Mouse (Mus musculus) stomach, embryonic 14.5 days (tissue): Measurements from ENCODE around the gene Ifit2. TPM values are rescaled to one million over a fixed set of nuclear protein-coding genes. Genes with fewer than 3 reads are reported as not detected.
A peak's percentile ranks its signal among the peaks of the same experiment; 100 is the strongest.

Experiments
- ATAC-seq: fragments of 200-750 bp; cut with Nextera tagmentation; 2 replicates; pipeline ENCODE4 v1.8.0; 2017; ENCODE audit warnings: low read depth, moderate TSS enrichment; ENCODE audit not compliant: insufficient number of reproducible peaks, insufficient read depth, low FRiP score
- H3K27ac ChIP-seq: fragments of 300-500 bp; sonication (generic); 2 replicates; pipeline ENCODE4 v1.5.1; 2014; ENCODE audit warnings: mild to moderate bottlenecking, low read length, moderate library complexity, mixed read lengths
- H3K27me3 ChIP-seq: fragments of 300-500 bp; sonication (generic); 2 replicates; pipeline ENCODE4 v1.6.1; 2014; ENCODE audit warnings: low read length, control low read depth, mixed read lengths; ENCODE audit not compliant: control insufficient read depth, insufficient read depth
- H3K36me3 ChIP-seq: fragments of 300-500 bp; sonication (generic); 2 replicates; pipeline ENCODE4 v1.6.1; 2014; ENCODE audit warnings: mild to moderate bottlenecking, control low read depth, low read length, moderate library complexity, mixed read lengths; ENCODE audit not compliant: control insufficient read depth, insufficient read depth
- H3K4me1 ChIP-seq: fragments of 300-500 bp; sonication (generic); 2 replicates; pipeline ENCODE4 v1.6.1; 2014; ENCODE audit warnings: low read length, control low read depth, mixed read lengths; ENCODE audit not compliant: control insufficient read depth, insufficient read depth
- H3K4me2 ChIP-seq: fragments of 300-500 bp; sonication (generic); replicated peaks from 2 replicates; pipeline ENCODE4 v1.6.1; 2014; ENCODE audit warnings: low read depth, low read length, control low read depth
- H3K4me3 ChIP-seq: fragments of 300-500 bp; sonication (generic); 2 replicates; pipeline ENCODE4 v1.5.1; 2014; ENCODE audit warnings: low read depth, low read length, control low read depth
- H3K9ac ChIP-seq: fragments of 300-500 bp; sonication (generic); replicated peaks from 2 replicates; pipeline ENCODE4 v1.6.1; 2014; ENCODE audit warnings: low read depth, mild to moderate bottlenecking, control low read depth, low read length, moderate library complexity, mixed read lengths
- H3K9me3 ChIP-seq: fragments of 300-500 bp; sonication (generic); 2 replicates; pipeline ENCODE4 v1.6.1; 2016; ENCODE audit warnings: low read depth, low read length, control low read depth; ENCODE audit not compliant: control insufficient read depth
- WGBS: fragments of 180-500 bp; shearing (Covaris S2); extraction: QIAGEN DNeasy Blood & Tissue Kit; methylation state at CpG from one replicate; pipeline ENCODE4 v1.1.7; 2014; 5-methylcytosine and 5-hydroxymethylcytosine counted together
- polyA plus RNA-seq: library from polyadenylated mRNA; unstranded; fragments of >200 nt; fragmentation: Nextera tagmentation; extraction: Ambion mirVana; gene quantifications from 2 replicates; pipeline ENCODE4 v1.2.1, GENCODE M21; 2014

Gene Ifit2
- polyA plus RNA-seq, 1 experiment from 2014 or later, result 6.5 TPM

DNA sequence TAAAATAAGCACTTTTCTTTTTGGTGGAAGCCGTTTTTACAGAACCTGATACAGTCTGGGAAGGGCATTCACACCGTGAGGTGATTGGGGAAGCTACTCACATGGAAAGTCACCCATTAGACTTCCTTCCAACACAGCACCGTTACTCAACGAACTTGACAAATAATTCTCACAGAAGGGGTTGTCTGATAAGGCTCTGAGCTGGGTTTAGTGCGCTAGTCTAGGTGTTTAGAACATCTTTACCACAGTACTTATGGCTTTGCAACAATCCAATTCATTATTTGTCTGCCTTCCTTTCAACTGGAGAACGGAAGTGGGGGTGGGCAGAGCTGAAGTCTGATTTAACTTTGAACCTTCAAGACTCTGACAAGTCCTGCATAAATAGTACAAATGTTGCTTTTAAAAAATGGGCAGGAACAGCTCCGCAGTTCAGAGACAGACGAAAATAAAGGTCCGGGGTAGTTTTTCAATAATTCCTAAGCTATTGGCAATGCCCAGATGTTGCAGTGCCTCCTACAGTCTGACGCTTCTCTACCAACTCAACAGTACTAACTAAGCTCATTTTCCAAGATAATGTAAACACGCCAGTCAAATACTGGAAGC lies 24.1 kb upstream of the Ifit2 start:
- H3K27ac ChIP-seq, result peak overlapping the region; percentile 48; the same call in 1 of the 2 replicates
- peak overlapping the region; percentile 71 for H3K4me3 ChIP-seq
- H3K9ac ChIP-seq, result peak overlapping the region; percentile 68
- peaks cover 2% of the 10 kb centered on the region; the same call in 1 of the 2 replicates for H3K4me1 ChIP-seq
- H3K27me3 ChIP-seq, result no peaks in the 10 kb centered on the region
- 6% methylated on average over 11 of the region's 11 CpGs for WGBS
- H3K4me2 ChIP-seq, result peak overlapping the region; percentile 79
- no peaks in the 10 kb centered on the region for H3K36me3 ChIP-seq
- no peaks in the 10 kb centered on the region for H3K9me3 ChIP-seq
- 0 out of 2 replicates have a peak, but pooled peaks have one; percentile 2 for ATAC-seq

DNA sequence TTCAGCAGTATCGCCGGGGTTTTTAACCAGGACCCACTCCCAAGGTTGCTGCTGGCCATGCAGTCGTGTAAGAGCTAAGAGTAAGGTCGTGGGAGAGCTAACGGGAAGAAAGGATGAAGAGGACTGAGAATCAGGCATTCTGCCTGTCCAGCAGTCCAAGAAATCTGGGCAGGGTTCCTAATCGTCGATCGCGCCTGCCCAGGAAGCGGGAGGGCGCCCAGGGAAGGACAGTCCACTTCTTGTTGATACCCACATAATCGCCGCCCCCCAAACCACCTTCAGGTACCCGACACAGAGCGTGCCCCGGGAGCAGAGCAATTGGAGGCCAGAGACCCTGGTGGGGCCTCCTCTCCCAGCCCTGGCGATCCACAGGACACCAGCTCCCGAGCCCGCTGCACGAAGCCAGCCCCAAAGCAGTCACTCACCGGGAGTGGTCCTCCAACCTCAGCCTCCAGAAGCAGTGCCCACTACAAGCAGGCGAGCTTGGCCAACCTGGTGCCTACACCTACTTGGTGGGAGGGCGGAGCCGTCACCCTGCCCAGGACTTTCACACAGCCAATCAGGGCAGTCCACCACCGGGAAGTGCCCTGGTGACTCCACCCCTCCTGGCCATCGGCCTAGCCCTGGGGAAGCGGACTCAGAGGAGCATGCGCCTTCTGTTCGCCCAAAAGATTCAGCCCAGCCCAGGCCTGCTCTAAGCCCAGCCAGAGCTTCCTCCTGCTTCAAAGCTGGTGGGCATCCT lies 23.4 kb upstream of the Ifit2 start, which contains the start of gene Lipa:
Gene Lipa (minus strand): TSS at position 534 of the 742 bp plus-strand sequence.
- peak; percentile 100 for ATAC-seq
- peaks cover 2% of the 10 kb centered on the region; the same call in 1 of the 2 replicates for H3K4me1 ChIP-seq
- H3K4me2 ChIP-seq, result peak within 1 kb of the TSS; percentile 79
- H3K27me3 ChIP-seq, result no peaks in the 10 kb centered on the region
- no peaks in the 10 kb centered on the region for H3K36me3 ChIP-seq
- H3K9ac ChIP-seq, result peak within 1 kb of the TSS; percentile 68
- WGBS, result under 1% methylated on average over 29 of the region's 29 CpGs
- peak within 1 kb of the TSS; percentile 48; the same call in 1 of the 2 replicates for H3K27ac ChIP-seq
- H3K9me3 ChIP-seq, result no peaks in the 10 kb centered on the region
- H3K4me3 ChIP-seq, result peak within 1 kb of the TSS; percentile 71

DNA sequence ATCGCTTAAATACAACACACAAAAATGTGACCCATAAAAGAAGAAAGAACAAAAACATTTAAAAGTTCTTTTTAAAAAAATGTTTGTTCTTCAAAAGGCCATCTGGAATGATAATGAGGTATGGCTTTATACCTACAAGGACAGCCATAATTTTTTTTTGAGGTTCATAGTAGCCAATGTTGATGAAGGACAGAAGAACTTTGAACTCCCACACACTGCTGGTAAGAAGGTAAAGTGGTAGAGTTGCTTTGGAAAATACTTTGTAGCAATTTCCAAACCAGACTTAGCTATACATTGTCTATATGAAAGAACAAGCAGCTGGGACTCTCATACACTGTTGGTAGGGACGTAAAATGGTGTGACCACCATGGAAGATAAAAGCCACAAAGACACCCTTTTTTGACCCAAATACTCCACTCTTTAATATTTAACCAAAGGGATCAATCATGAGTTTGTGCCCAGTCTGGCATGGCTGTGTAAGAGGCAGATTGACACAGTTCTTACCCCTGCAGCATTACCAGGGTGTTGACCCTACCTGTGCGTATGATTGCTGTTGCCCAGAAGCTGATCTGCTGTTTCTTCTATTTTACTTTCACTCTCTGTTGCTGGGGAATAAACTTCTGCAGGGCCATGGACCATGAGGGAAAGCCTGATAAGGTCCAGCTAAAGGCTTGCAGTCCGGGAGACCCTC lies 18.3 kb upstream of the Ifit2 start:
- Histone ChIP-seq H3K9me3 (no peaks in the 10 kb centered on the region), H3K27ac (no peak overlapping the region), H3K4me2 (no peak overlapping the region), H3K4me3 (no peak overlapping the region), H3K27me3 (no peaks in the 10 kb centered on the region), H3K9ac (no peak overlapping the region), H3K4me1 (no peaks in the 10 kb centered on the region), H3K36me3 (no peaks in the 10 kb centered on the region)
- WGBS, result 90% methylated on average over 4 of the region's 4 CpGs
- ATAC-seq, result no peak

DNA sequence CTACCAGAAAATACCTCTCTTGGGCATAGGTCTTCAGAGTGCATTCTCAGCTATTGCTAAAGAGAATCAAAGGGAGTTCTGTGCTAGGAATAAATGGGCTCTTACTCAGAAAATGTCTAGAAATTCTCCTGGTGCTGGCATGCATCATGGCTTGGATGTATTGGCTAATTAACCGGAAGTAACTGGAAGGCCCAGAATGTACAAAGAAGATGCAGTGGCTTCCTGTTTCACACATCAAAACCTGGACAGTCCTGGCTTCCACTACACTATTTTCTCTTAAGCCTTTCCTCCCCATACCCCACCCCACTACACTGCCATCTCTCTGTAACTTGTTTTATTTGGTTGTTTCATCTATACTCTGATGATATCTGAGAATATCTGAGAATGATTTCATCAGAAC lies 11.1 kb upstream of the Ifit2 start:
- H3K4me2 ChIP-seq, result no peak overlapping the region
- H3K27me3 ChIP-seq, result no peaks in the 10 kb centered on the region
- H3K4me1 ChIP-seq, result no peaks in the 10 kb centered on the region
- ATAC-seq, result no peak
- no peak overlapping the region for H3K4me3 ChIP-seq
- H3K27ac ChIP-seq, result no peak overlapping the region
- no peak overlapping the region for H3K9ac ChIP-seq
- H3K36me3 ChIP-seq, result no peaks in the 10 kb centered on the region
- 79% methylated on average over 1 of the region's 1 CpGs for WGBS
- no peaks in the 10 kb centered on the region for H3K9me3 ChIP-seq

DNA sequence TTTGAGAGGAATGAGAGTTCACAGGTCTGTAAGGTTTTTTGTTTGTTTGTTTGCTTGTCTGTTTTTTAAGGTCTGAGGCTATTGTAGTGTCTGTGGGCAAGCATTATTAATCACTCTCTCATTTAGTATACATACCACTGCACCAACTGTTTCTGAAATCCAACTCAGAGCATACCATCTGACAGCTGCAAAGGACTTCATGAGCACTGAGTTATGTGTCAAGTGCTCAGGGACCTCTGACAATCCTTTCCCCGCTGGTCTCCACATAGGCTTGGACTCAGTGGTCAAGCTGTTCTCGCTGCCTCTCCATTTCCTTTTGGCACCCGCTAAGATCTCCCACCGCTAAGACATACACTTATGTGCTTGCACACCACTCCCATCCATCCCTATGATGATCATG lies 4.3 kb upstream of the Ifit2 start:
- ATAC-seq, result no peak
- no peaks in the 10 kb centered on the region for H3K4me1 ChIP-seq
- no peaks in the 10 kb centered on the region for H3K9me3 ChIP-seq
- H3K36me3 ChIP-seq, result no peaks in the 10 kb centered on the region
- no peak overlapping the region for H3K4me2 ChIP-seq
- H3K27ac ChIP-seq, result no peak overlapping the region
- H3K9ac ChIP-seq, result no peak overlapping the region
- H3K4me3 ChIP-seq, result no peak overlapping the region
- WGBS, result 79% methylated on average over 4 of the region's 4 CpGs
- H3K27me3 ChIP-seq, result no peaks in the 10 kb centered on the region

DNA sequence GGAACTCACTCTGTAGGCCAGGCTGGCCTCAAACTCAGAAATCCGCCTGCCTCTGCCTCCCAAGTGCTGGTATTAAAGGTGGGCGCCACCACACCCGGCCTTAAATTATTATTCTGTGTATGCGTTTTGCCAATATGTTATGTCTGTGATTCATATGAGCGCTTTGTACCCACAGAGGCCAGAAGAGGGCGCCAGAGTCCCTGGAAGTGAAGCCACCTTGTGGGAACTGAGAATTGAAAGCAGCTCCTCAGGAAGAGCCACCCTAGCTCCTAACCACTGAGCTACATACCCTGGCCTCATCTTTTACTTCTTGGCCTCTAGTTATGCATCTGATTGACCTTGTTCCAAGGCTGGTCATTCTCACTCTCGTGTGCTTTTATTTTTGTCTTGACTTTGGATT lies 2.5 kb upstream of the Ifit2 start:
- Histone ChIP-seq H3K27ac (no peak overlapping the region), H3K27me3 (no peaks in the 10 kb centered on the region), H3K4me1 (no peaks in the 10 kb centered on the region), H3K9me3 (no peaks in the 10 kb centered on the region), H3K4me3 (no peak overlapping the region), H3K9ac (no peak overlapping the region), H3K36me3 (no peaks in the 10 kb centered on the region), H3K4me2 (no peak overlapping the region)
- ATAC-seq, result no peak
- 39% methylated on average over 7 of the region's 7 CpGs for WGBS

DNA sequence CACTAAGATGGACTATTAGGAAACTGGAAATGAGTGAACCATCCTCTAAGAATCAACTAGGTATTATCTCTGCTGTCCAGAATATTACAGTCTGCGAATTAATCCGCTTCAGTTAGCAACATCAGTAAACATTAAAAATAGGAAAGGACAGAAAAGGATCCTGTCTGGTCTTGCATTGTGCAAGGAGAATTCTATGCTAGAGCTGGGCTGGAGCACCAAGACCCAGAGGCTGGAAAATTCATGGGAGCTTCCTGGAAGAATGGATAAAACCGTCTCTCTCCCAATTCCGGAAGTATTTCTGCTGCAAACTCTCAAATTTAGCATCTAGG lies 325 bp upstream of the Ifit2 start:
- Histone ChIP-seq H3K9ac (no peak overlapping the region; the same call in 1 of the 2 replicates), H3K27ac (no peak overlapping the region)
- no peak for ATAC-seq

DNA sequence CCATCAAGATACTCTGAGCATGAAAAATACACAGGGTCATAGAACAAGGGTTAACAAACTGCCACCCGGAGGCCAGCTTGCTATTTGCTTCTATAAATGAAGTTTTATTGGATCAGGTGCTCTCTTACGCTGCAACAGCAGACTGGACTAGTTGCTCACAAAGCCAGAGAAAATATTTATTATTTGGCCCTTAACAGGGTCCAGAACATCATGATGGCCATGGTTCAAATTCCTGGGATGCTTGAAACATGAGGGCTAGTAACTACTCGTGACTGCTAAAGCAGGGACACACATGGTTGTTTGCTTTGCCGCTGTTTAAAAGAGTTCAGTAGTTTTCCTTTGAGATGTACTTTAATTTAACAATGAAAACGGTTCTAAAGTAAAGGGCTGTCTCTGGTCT lies 1.5 kb downstream of the Ifit2 start:
- Histone ChIP-seq H3K9ac (no peak overlapping the region), H3K27ac (no peak overlapping the region), H3K4me2 (0 out of 2 replicates have a peak overlapping the region, but pooled peaks have one; percentile 4), H3K9me3 (no peaks in the 10 kb centered on the region; the same call in 1 of the 2 replicates), H3K27me3 (no peaks in the 10 kb centered on the region), H3K4me3 (no peak overlapping the region), H3K4me1 (no peaks in the 10 kb centered on the region), H3K36me3 (no peaks in the 10 kb centered on the region)
- no peak for ATAC-seq
- WGBS, result 38% methylated on average over 5 of the region's 5 CpGs

More for the DNA sequence above, 325 bp upstream of the Ifit2 start:
- Histone ChIP-seq H3K9me3 (no peaks in the 10 kb centered on the region; the same call in 1 of the 2 replicates), H3K27me3 (no peaks in the 10 kb centered on the region), H3K4me3 (peak overlapping the region; percentile 47), H3K4me2 (peak overlapping the region; percentile 55), H3K4me1 (no peaks in the 10 kb centered on the region), H3K36me3 (no peaks in the 10 kb centered on the region)
- 28% methylated on average over 4 of the region's 4 CpGs for WGBS
